Mouse (Mus musculus): Measurements from ENCODE around the gene Tarsl2. TPM values are rescaled to one million over a fixed set of nuclear protein-coding genes. Genes with fewer than 3 reads are reported as not detected.

The Tarsl2 gene
- total RNA-seq, 2 experiments from 2014 or later: 33.2 to 34.3 TPM

DNA sequence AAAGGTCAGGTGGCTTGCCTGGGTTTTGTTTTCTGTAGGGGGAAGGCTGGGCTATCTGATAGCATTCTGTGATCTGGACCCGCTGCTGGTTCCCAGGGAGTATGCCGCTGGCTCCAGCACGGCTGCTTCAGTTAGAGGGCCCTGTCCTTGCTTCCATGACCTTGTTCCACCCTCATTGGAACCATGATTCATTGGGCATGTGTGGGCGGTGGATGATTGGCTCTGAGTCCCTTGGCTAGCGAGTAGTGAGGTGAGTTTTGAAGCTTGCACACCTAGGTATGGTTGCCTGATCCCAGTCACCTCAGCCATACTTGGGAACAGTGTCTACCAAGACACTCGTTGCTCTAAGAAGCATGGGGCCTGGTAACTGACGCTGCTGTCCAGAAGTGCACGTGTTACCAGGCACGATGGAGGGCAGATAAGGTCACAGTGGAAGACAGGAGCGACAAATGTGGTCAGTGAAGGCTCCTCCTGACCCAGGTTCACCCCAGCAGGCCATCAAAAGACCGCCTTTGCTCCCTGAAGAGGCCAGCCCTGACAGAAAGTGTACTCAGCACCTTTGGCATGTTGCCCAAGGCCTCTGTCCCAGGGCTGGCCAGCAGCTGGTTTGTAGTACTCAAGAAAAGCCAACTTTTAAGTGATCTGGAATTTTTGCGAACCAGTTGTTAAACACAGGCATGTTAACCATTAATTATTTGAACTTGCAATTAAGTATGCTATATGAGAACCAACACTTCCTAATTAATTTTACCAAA, 92.8 kb downstream of the Tarsl2 start:
- peak; percentile 51 to 52 for DNase-seq

Other genes starting within 250 kb of the Tarsl2 start
- gene Tjp1, start 117.1 kb upstream of the Tarsl2 start, total RNA-seq (2021): 10 to 100 TPM; 82.5 to 86.3 TPM
- 10 to 100 TPM; 20.1 to 24.0 TPM for gene Tm2d3, start 46.3 kb downstream of the Tarsl2 start, total RNA-seq (2021)
- gene Pcsk6, start 216.8 kb downstream of the Tarsl2 start, total RNA-seq (2021): 10 to 100 TPM; 34.8 to 36.9 TPM

Data from heart, adult 18-20 months (tissue).